Mouse (Mus musculus): ENCODE results near the gene Car12.

Gene Car12

GRCm38 (mm10) chr9:66710626-66711025, 2.9 kb upstream of the Car12 start:
- no peak for DNase-seq (ENCODE audit: low read depth, low spot score)

GRCm38 (mm10) chr9:66714022-66714515, 583 bp downstream of the Car12 start:
- no peak for DNase-seq (ENCODE audit: low read depth, low spot score)

GRCm38 (mm10) chr9:66715361-66715760, 1.9 kb downstream of the Car12 start:
- DNase-seq (ENCODE audit: low read depth, low spot score) = no peak

- DNase-seq (ENCODE audit: low read depth, low spot score) = no peak
Measured at GRCm38 (mm10) chr9:66716533-66716932, 3.0 kb downstream of the Car12 start.

GRCm38 (mm10) chr9:66720686-66721450, 7.4 kb downstream of the Car12 start:
- no peak for DNase-seq (ENCODE audit: low read depth, low spot score)

- no peak for DNase-seq (ENCODE audit: low read depth, low spot score)
Measured at GRCm38 (mm10) chr9:66722187-66722868, 8.8 kb downstream of the Car12 start.

- no peak for DNase-seq (ENCODE audit: low read depth, low spot score)
Measured at GRCm38 (mm10) chr9:66722869-66723272, 9.4 kb downstream of the Car12 start.

- DNase-seq (ENCODE audit: low read depth, low spot score) = no peak
Measured at GRCm38 (mm10) chr9:66725591-66725990, 12.1 kb downstream of the Car12 start.

- no peak for DNase-seq (ENCODE audit: low read depth, low spot score)
Measured at GRCm38 (mm10) chr9:66727333-66727732, 13.8 kb downstream of the Car12 start.

GRCm38 (mm10) chr9:66730556-66730955, 17.1 kb downstream of the Car12 start:
- no peak for DNase-seq (ENCODE audit: low read depth, low spot score)

- no peak for DNase-seq (ENCODE audit: low read depth, low spot score)
Measured at GRCm38 (mm10) chr9:66731284-66731683, 17.8 kb downstream of the Car12 start.

GRCm38 (mm10) chr9:66732791-66733691, 19.6 kb downstream of the Car12 start:
- no peak for DNase-seq (ENCODE audit: low read depth, low spot score)

GRCm38 (mm10) chr9:66734568-66734967, 21.1 kb downstream of the Car12 start:
- no peak for DNase-seq (ENCODE audit: low read depth, low spot score)

GRCm38 (mm10) chr9:66735122-66735521, 21.6 kb downstream of the Car12 start:
- no peak for DNase-seq (ENCODE audit: low read depth, low spot score)

GRCm38 (mm10) chr9:66736016-66736415, 22.5 kb downstream of the Car12 start:
- no peak for DNase-seq (ENCODE audit: low read depth, low spot score)

GRCm38 (mm10) chr9:66736551-66736950, 23.1 kb downstream of the Car12 start:
- no peak for DNase-seq (ENCODE audit: low read depth, low spot score)

- DNase-seq (ENCODE audit: low read depth, low spot score) = no peak
Measured at GRCm38 (mm10) chr9:66739516-66739915, 26.0 kb downstream of the Car12 start.

- DNase-seq (ENCODE audit: low read depth, low spot score) = no peak
Measured at GRCm38 (mm10) chr9:66744531-66744930, 31.0 kb downstream of the Car12 start.

- no peak for DNase-seq (ENCODE audit: low read depth, low spot score)
Measured at GRCm38 (mm10) chr9:66748390-66748789, 34.9 kb downstream of the Car12 start.

GRCm38 (mm10) chr9:66752849-66753248, 39.4 kb downstream of the Car12 start:
- no peak for DNase-seq (ENCODE audit: low read depth, low spot score)

- no peak for DNase-seq (ENCODE audit: low read depth, low spot score)
Measured at GRCm38 (mm10) chr9:66760991-66761390, 47.5 kb downstream of the Car12 start.

- no peak for DNase-seq (ENCODE audit: low read depth, low spot score)
Measured at GRCm38 (mm10) chr9:66768721-66769120, 55.2 kb downstream of the Car12 start.

Measured in retina, adult 2 months (tissue).